Mouse (Mus musculus) megakaryocyte, embryonic 14.5 days (primary cell): ENCODE data around the gene Srgap2. TPM values are rescaled to one million over a fixed set of nuclear protein-coding genes. Genes with fewer than 3 reads are reported as not detected.

ENCODE experiments used
- H3K27me3 ChIP-seq: replicated peaks from 2 replicates; pipeline ENCODE3; 2012; ENCODE audit warnings: inconsistent platforms
- H3K36me3 ChIP-seq: replicated peaks from 2 replicates; pipeline ENCODE3; 2012; ENCODE audit warnings: low read length, inconsistent platforms, mixed read lengths
- H3K4me1 ChIP-seq: 2 replicates; pipeline ENCODE4 v1.6.1; 2012; ENCODE audit warnings: inconsistent platforms
- H3K4me3 ChIP-seq: replicated peaks from 2 replicates; pipeline ENCODE3; 2012; ENCODE audit warnings: moderate library complexity, mild to moderate bottlenecking, inconsistent platforms
- H3K9me3 ChIP-seq: 2 replicates; pipeline ENCODE4 v1.6.1; 2012; ENCODE audit warnings: inconsistent platforms
- FLI1 ChIP-seq: IDR thresholded peaks from 2 replicates; pipeline ENCODE4 v1.6.1; 2012; ENCODE audit warnings: low read length, inconsistent platforms, mixed read lengths
- GATA1 ChIP-seq: IDR thresholded peaks from 3 replicates; pipeline ENCODE4 v1.6.1; 2012; ENCODE audit warnings: mixed read lengths, low read length, inconsistent platforms, borderline replicate concordance
- polyA plus RNA-seq: library from polyadenylated mRNA; stranded (reverse); fragments of >175 nt; gene quantifications from 2 replicates; pipeline ENCODE4 v1.2.3, GENCODE M21; 2012; ENCODE audit warnings: low replicate concordance; ENCODE audit not compliant: insufficient read depth

The Srgap2 gene
- polyA plus RNA-seq, 1 experiment: 12.2 TPM

DNA sequence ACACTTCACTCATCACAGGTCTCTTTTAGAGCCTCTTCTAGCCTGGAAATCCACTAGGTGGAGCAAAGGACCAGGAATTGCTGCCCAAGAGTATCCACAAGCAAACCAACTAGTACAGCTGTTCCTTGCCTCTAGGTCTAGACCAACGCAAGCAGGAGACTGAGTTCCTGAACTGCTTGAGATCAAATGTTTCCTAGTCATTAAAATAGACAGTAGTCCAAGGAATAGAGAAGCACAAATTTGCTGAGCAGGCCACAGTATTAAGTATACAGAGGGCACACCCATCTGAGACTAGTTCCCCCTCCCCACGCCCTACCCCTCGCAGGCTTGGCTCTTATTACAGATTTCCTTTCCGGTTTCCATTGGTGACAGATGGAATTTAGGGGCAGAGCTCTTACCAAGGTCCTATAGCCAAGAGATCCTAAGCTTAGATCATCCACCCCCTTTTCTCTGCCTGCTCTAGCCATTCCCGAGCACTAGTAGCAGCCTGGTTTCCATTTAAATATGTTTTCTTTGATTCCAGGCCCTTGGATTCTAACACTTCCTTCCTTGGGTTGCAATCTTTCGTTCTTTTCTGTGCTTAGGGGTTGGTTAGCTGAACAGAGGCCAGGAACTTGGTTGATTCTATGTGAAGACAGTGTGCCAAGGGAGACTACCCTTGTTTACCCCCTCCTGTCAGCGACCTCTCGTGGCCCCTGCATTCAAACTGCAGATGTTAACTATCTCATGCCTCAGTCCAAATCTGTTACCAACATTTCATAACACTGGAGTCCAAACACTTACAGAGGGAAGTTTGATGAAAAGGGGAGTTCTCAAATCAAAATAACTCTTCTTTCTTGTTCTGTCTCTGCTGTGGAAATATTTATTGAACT, 21.6 kb upstream of the Srgap2 start:
- Histone ChIP-seq H3K9me3 (no peaks in the 10 kb centered on the region), H3K4me1 (peaks cover 27% of the 10 kb centered on the region), H3K27me3 (peaks cover 2% of the 10 kb centered on the region), H3K4me3 (no peak overlapping the region), H3K36me3 (no peaks in the 10 kb centered on the region)
- no peak for TF ChIP-seq FLI1
- no peak for TF ChIP-seq GATA1

DNA sequence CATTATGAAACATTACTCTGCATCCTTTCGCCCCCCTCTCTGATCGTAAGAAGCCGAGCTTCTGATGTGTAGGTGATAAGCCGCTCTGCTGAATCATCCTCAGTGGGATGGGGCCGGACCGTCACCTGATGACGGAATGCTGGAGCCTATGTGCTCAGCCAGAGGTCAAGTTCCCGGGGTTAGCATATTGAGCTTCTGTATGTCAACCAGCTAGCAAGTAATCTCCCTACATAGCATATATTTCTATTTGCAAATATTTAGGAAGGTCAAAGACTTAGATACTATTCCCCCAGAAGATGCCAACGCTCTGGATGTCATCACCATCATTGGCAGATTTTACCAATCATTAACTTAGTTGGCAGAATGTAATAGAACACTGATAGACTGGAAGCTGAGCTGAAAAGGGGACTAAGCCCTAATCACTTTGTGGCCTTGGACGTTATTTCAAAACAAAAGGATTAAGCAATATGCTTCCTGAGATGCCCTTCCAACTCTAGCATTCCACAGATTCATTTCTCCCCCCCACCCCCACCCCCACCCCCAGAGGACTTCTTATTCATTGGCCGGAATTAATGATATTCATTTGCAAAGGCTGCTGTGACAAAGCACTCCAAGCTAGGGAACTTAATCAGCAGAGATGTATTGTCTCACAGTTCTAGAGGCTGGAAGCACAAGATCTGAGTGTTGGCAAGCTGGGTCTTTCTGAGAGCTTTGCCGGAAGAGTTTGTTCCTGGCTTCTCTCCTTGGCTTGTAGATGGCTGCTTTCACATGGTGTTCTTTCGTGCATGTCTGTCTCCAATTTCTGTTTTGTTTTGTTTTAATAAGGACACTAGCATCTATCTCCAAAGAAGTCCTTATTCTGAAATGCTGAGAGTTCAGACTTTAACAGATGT, 19.9 kb upstream of the Srgap2 start:
- Histone ChIP-seq H3K4me3 (no peak overlapping the region), H3K27me3 (peaks cover 2% of the 10 kb centered on the region), H3K9me3 (no peaks in the 10 kb centered on the region), H3K36me3 (no peaks in the 10 kb centered on the region), H3K4me1 (peaks cover 16% of the 10 kb centered on the region)
- TF ChIP-seq GATA1 (no peak), FLI1 (no peak)

- no peaks in the 10 kb centered on the region for H3K27me3 ChIP-seq
These were observed 16.9 kb upstream of the Srgap2 start for GRCm38 (mm10) chr1:131543886-131544565.

DNA sequence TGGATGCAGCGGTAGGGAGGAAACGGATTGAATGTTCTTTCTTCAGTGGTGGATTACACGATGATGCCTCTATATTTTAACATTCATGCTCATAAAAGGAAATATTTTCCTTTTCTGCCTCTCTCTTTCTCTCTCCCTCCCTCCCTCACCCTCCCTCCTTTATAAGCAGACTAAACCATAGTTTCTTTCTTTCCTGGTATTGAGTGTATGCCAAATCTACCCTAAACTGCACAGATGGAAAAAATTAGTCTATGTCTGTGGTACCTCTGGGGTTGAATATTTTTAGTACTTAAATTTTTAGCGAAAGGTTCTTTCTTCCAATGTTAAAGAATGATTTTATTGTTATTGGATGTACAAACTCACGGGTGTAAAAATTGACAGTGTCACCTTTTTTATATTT, 14.8 kb upstream of the Srgap2 start:
- no peaks in the 10 kb centered on the region for H3K27me3 ChIP-seq
- no peak overlapping the region for H3K4me3 ChIP-seq
- no peak for TF ChIP-seq GATA1
- TF ChIP-seq FLI1: no peak
- no peaks in the 10 kb centered on the region for H3K9me3 ChIP-seq
- H3K4me1 ChIP-seq: peaks cover 4% of the 10 kb centered on the region; the same call in 1 of the 2 replicates
- H3K36me3 ChIP-seq: peaks cover 38% of the 10 kb centered on the region

More at GRCm38 (mm10) chr1:131543886-131544565, 16.9 kb upstream of the Srgap2 start:
- peaks cover 18% of the 10 kb centered on the region for H3K36me3 ChIP-seq
- H3K4me3 ChIP-seq: no peak overlapping the region
- no peaks in the 10 kb centered on the region for H3K9me3 ChIP-seq
- no peak for TF ChIP-seq FLI1
- no peak for TF ChIP-seq GATA1
- H3K4me1 ChIP-seq: peaks cover 12% of the 10 kb centered on the region

GRCm38 (mm10) chr1:131541431-131541830, 14.3 kb upstream of the Srgap2 start:
- no peaks in the 10 kb centered on the region for H3K9me3 ChIP-seq
- no peak overlapping the region for H3K4me3 ChIP-seq
- H3K27me3 ChIP-seq: no peaks in the 10 kb centered on the region
- TF ChIP-seq GATA1: no peak
- no peak for TF ChIP-seq FLI1
- H3K4me1 ChIP-seq: peaks cover 4% of the 10 kb centered on the region; the same call in 1 of the 2 replicates
- peaks cover 43% of the 10 kb centered on the region for H3K36me3 ChIP-seq

GRCm38 (mm10) chr1:131540795-131541194, 13.6 kb upstream of the Srgap2 start:
- no peaks in the 10 kb centered on the region for H3K27me3 ChIP-seq
- no peak overlapping the region for H3K4me3 ChIP-seq
- peaks cover 49% of the 10 kb centered on the region for H3K36me3 ChIP-seq
- H3K9me3 ChIP-seq: no peaks in the 10 kb centered on the region
- peaks cover 4% of the 10 kb centered on the region; the same call in 1 of the 2 replicates for H3K4me1 ChIP-seq
- TF ChIP-seq FLI1: no peak
- TF ChIP-seq GATA1: no peak

GRCm38 (mm10) chr1:131539771-131540170, 12.6 kb upstream of the Srgap2 start:
- peaks cover 59% of the 10 kb centered on the region for H3K36me3 ChIP-seq
- TF ChIP-seq FLI1 (no peak), GATA1 (no peak)
- no peaks in the 10 kb centered on the region for H3K9me3 ChIP-seq
- peaks cover 4% of the 10 kb centered on the region; the same call in 1 of the 2 replicates for H3K4me1 ChIP-seq
- H3K4me3 ChIP-seq: no peak overlapping the region
- H3K27me3 ChIP-seq: no peaks in the 10 kb centered on the region

DNA sequence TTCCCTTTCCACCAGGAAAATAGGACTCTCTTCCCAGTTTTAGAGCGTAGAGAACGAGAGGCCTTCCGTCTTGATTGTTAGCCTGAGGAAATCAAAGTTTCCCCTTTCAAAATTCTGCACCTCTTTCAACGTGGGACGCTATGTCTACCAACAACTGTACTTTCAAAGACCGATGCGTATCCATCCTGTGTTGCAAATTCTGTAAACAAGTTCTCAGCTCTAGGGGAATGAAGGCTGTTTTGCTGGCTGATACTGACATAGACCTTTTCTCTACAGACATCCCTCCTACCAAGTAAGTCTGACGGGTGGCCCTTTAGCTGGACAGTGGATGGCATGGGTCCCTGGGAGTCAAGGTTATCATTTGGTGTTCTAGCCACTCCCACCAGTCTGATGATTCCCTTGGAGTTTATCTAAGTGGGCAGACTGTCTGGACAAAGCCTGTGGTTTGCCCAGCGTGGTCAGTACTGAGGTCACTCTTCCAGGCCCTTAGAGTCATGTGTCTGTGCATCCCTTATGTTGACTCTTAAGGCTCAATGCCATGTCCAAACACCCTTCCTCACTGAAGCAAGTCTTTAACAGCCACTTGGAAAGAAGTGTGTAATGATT, 1.5 kb upstream of the Srgap2 start:
- no peaks in the 10 kb centered on the region for H3K27me3 ChIP-seq
- peaks cover 33% of the 10 kb centered on the region for H3K36me3 ChIP-seq
- H3K4me3 ChIP-seq: peak overlapping the region; percentile 100
- no peak for TF ChIP-seq FLI1
- no peak for TF ChIP-seq GATA1
- peaks cover 53% of the 10 kb centered on the region for H3K4me1 ChIP-seq
- no peaks in the 10 kb centered on the region for H3K9me3 ChIP-seq

DNA sequence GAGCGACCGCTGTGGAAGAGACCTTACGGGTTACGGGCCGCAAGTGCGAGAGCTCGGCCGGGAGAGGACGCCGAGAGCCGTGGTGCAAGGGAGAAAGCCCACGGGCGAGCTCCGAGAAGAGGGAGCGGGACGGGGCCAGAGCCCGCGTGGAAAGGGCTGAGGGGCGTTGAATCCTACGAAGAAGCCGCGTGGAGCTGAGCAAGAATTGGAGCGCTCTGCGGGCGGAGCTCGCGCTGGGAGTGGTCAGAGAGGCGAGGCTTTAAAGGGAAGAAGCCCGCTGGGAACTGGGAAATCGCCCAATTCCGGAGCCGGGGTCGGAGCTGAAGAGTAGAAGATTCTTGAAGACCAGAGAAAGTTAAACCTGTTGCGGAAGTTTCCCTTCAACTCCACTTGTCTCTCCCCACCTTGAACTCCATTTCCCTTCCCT, 942 bp upstream of the Srgap2 start:
- Histone ChIP-seq H3K9me3 (no peaks in the 10 kb centered on the region), H3K4me3 (peak overlapping the region; percentile 100), H3K4me1 (peaks cover 58% of the 10 kb centered on the region), H3K27me3 (no peaks in the 10 kb centered on the region), H3K36me3 (peaks cover 34% of the 10 kb centered on the region)
- TF ChIP-seq GATA1 (no peak), FLI1 (no peak)
